Mouse (Mus musculus): ENCODE data around the gene Dzank1. TPM values are rescaled to one million over a fixed set of nuclear protein-coding genes. Genes with fewer than 3 reads are reported as not detected.

The Dzank1 gene
- total RNA-seq, 2 experiments from 2014 or later: 0.43 to 1.7 TPM

DNA sequence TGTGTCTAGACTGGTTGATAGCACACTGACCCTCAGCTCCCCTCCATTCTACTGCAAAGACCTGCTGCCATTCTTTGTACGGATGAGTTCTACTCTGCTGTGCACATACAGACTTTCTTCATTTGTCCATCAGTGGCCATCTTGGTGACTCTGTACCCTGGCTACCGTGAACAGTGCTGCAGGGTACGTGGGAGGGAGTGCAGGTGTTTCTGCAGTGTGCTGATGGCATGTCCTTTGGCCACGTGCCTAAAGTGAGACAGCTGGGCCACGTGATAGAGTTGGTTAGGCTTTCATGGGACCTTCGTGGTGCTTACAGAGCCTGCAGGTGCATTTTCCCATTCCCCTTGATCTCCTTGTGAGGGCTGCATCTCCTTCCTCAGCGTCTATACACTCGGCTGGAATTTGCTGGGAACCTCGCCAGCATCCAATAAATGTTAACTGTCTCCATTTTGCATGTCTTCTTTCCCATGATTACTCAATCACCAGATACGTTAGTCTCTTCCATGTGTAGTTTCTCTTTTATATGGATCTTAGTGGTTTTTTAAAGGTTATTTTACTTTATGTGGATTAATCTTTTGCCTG, 105.0 kb downstream of the Dzank1 start:
- intact Hi-C loops (cut with DNase I): no loop called here
- no peak for DNase-seq

Other genes starting within 250 kb of the Dzank1 start
- not detected for gene Ovol2, start 195.3 kb downstream of the Dzank1 start, total RNA-seq (2021)
- 10 to 100 TPM; 22.6 to 23.3 TPM for gene Kat14, start 158.4 kb downstream of the Dzank1 start, total RNA-seq (2021)
- gene Pet117, start 158.4 kb downstream of the Dzank1 start, total RNA-seq (2021): 10 to 100 TPM in 1 of 2 experiments, 1 to 10 TPM in 1; 9.1 to 10.9 TPM
- 10 to 100 TPM; 11.4 to 12.0 TPM for gene Polr3f, start 304 bp upstream of the Dzank1 start, total RNA-seq (2021)
- 10 to 100 TPM; 13.0 to 13.3 TPM for gene Rbbp9, start 23.5 kb upstream of the Dzank1 start, total RNA-seq (2021)
- gene Sec23b, start 28.8 kb upstream of the Dzank1 start, total RNA-seq (2021): 10 to 100 TPM; 14.4 to 18.0 TPM
- gene Smim26, start 66.6 kb upstream of the Dzank1 start, total RNA-seq (2021): 100 to 1,000 TPM in 1 of 2 experiments, 10 to 100 TPM in 1; 91.7 to 105 TPM
- gene Dtd1, start 72.5 kb upstream of the Dzank1 start, total RNA-seq (2021): 10 to 100 TPM; 14.5 to 15.7 TPM